Mouse (Mus musculus): Measurements from ENCODE around the gene Sec61b.

- TF ChIP-seq CTCF (IDR thresholded peaks at IDR 0.05; ENCODE audit: low read depth) (no peak), EP300 (optimal IDR thresholded peaks at IDR 0.05) (no peak)
Observed at GRCm38 (mm10) chr4:47491243-47491642, 16.8 kb downstream of the Sec61b start.
